Mouse (Mus musculus): ENCODE measurements at regions not wholly inside any gene's neighbourhood (a gene's known extent, or its start where the extent isn't known, plus 50 kb on each side); places are given as distances from the start of the nearest gene placed in this dataset.

DNA sequence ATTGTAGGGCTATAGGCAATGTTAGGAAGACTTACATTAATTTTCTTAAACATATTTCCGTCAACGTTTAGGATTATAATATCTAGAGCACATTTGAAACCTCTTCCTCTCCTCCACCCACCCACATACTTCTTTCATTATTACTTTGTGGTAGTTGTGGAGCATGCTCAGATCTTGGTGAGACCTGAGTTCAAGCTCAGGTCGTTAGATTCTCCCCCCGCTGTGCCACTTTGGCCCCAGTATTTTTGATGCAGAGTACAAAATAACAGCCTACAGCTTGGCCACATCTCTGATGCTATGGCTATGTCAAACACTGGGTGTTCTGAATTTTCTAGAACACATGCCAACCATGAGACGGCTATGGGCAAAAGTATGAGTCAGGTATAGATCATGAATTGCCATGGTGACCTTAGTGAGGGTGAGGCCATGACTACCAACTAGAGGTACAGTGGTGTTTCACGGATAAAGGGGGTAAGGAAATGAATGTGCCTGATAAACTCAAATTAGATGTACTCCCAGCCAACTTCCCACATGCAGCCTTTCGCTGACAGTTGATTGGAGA lies 68.5 kb upstream of the H2afz start:
- no peak for DNase-seq

DNA sequence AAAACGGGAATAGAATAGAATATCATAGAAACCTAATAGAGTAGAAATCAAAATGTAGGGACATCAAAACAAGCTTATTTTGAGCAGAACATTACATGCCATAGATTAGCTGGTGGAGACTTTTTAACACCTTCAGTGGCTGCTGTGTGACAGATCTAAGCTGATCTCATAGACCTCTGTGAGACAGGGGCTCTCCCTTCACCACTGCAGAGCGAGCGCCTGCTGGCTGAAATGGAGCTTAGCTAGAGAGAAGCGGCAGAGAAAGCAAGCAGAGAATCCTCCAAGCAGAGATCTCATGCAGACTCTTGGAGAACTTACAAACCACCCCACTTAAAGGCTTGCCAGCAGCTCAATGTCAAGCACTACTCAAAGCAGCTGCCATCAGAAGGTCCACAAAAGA lies 65.5 kb upstream of the H2afz start:
- no peak for DNase-seq

DNA sequence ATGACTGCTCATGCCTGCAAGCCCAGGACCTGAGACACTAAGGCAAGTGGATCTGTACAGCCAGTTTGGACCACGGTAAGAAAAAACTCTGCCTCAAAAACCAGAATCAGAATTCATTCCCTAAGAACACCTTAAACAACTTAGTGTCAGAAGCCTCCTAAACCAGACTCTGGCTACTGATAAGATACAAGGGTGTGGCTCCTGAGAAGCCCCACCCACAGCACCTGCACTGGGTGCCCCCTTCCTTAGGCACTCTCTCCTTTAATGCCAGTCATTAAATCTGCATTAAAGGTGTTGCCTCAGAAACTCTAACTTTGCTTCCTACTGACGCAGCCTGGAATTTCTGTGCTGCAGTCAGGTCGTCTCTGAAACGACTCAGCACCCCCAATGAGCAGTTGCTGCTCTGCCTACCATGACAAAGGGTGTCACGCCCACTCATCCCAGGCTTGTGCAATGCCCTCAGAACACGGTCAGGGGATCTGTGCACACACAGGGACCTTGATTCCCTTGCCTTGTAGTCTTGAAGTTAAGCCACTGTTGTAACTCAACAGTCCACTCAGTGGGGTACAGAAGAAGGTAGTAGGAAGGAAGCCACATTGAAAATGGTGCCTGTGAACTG lies 62.8 kb upstream of the H2afz start:
- DNase-seq = no peak

DNA sequence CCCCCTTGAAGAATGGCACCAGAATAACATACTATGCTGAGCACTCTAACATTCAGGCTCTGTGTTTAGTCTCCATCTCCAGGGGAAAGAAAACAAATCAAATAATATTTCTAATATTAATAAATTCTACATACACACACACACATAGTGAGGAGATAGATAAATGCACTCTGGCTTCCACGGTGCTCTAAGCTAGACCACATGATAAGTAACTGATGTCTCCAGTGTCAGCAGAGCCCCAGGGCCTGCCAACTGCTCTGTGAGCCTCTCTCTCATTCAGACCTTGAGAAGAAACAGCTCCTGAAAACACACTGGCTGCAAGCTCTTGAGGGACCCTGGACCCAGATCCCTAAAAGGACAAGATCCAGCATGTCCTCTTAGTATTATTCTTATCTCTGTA lies 56.9 kb upstream of the H2afz start:
- no peak for DNase-seq

DNA sequence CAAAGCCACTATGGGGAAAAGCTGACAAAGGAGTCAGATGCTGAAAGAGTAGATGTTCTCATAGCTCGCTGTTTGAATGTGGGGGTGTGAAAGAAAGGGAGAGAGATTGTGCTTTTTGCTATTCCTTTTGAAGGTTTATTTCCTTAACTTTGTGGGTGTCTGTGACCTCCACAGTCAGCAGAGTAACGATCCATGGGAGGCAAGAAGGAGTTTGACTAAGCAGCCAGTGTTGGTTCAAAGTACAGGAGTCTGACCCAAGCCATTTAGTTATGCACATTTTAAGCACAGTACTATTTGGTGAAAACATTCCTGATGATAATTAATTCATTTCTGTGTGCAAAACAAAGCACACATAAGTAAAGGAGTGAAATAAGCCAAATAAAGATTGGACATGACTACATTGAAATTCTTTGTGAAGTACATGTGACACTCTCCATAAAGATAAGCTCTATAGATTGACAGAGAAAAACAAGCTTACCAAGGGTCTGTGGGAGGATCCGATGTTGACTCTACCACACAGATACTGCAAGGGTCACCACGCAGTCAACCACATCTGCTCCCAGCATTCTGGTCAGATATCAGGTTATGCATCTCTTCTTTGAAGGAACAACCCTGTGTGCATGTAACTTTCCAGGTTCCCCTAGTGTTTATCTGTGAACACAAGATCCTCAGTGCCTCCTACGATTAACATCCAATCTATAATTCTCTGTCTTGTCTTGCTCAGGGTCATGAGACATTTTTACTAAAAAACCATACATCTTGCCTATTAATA lies 56.2 kb upstream of the H2afz start:
- peak; percentile 42 for DNase-seq

DNA sequence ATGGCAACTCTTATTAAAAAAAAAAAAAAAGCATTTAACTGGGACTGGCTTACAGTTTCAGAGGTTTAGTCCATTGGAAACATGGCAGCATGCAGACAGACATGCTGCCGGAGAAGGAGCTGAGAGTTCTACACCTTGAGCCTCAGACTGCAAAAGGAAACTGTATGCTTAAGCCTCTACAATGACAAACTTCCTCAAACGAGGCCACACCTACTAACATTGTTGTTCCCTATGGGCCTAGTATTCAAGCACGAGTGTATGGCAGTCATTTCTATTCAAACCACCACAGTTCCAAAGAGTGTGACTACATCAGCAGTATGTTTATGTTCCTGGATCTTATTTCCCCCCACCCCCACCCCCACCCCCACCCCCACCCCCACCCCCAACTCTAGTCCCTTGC lies 54.2 kb upstream of the H2afz start:
- no peak for DNase-seq

All from kidney, adult 9 months (tissue).